15 mouse cellular contexts compared by ENCODE assay signal in the genomic region with DNA sequence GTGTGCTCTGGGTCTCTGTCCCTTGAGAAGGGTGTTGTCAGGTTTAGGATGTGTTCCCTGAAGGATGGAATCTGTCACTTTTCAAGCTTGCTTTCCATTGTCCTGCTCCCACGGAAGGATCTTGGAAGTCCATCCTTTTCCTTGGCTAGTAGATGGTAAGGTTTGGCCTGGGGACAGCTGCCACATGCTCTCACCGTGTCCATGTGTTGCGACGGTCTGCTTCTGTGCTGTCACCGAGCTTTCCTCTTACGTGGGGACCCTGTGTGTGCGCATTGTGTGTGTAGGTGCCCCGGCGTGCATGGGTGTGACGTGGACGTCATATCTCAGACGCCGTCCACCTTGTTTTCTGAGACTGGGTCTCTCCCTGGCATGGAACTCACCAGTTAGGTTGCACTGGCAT. TPM values are rescaled to one million over a fixed set of nuclear protein-coding genes. Genes with fewer than 3 reads are reported as not detected.
DNase-seq lines count a peak whose midpoint lies in the region; ATAC-seq and TF ChIP-seq lines count a peak whose summit lies in the region.
"Had no signal": no experiment of that assay in that cellular context is flagged by ENCODE, and none has a peak within 500 bp of the region (broad histone marks: within the 10 kb centered on the region; RNA-seq: fewer than 3 reads in every experiment).

No protein-coding gene starts in this region.

- 94% methylated on average over 13 of the region's 13 CpGs for WGBS in forebrain, embryonic 12.5 days
- 77% methylated on average over 13 of the region's 13 CpGs for WGBS in forebrain, postnatal 0 days
- WGBS in lung, postnatal 0 days: 84% methylated on average over 13 of the region's 13 CpGs
- WGBS in embryonic facial prominence, embryonic 14.5 days: 90% methylated on average over 13 of the region's 13 CpGs
- 92% methylated on average over 13 of the region's 13 CpGs for WGBS in stomach, embryonic 16.5 days

- DNase-seq in forebrain, postnatal 0 days: no peak
- DNase-seq in lung, postnatal 0 days (ENCODE audit: low spot score): no peak
- DNase-seq in lung, postnatal 14 days: no peak
- DNase-seq in embryonic facial prominence, embryonic 14.5 days (ENCODE audit: low spot score): no peak
- DNase-seq: heart, postnatal 36 days; kidney, adult 9 months; liver; lung, postnatal 10 days; right cerebral cortex, adult 18-20 months; thymus, adult 18-20 months had no signal

- H3K27me3 ChIP-seq in forebrain, embryonic 12.5 days: no peaks in the 10 kb centered on the region
- H3K27me3 ChIP-seq in forebrain, postnatal 0 days (ENCODE audit: insufficient read depth, low read length): no peaks in the 10 kb centered on the region
- H3K27me3 ChIP-seq in lung, postnatal 0 days (replicated peaks; ENCODE audit: insufficient read depth, low read length): no peaks in the 10 kb centered on the region
- no peaks in the 10 kb centered on the region for H3K27me3 ChIP-seq in embryonic facial prominence, embryonic 14.5 days (replicated peaks; ENCODE audit: control insufficient read depth, insufficient read depth, low read length)
- H3K27me3 ChIP-seq in stomach, embryonic 16.5 days (ENCODE audit: control insufficient read depth, insufficient read depth, low read length): no peaks in the 10 kb centered on the region
- H3K27me3 ChIP-seq: heart, embryonic 12.5 days had no signal

- H3K4me3 ChIP-seq in forebrain, embryonic 12.5 days (replicated peaks): no peak overlapping the region
- H3K4me3 ChIP-seq in forebrain, postnatal 0 days (ENCODE audit: low read depth, low read length): no peak overlapping the region
- no peak overlapping the region for H3K4me3 ChIP-seq in lung, postnatal 0 days (ENCODE audit: low read depth, low read length)
- no peak overlapping the region for H3K4me3 ChIP-seq in embryonic facial prominence, embryonic 14.5 days (ENCODE audit: low read depth, low read length)
- no peak overlapping the region for H3K4me3 ChIP-seq in stomach, embryonic 16.5 days (replicated peaks; ENCODE audit: low read length)
- H3K4me3 ChIP-seq: erythroblast, embryonic 14.5 days; heart, embryonic 12.5 days had no signal

- no peak for TF ChIP-seq EP300 in lung, postnatal 0 days (IDR thresholded peaks at IDR 0.05)

- peaks cover 27% of the 10 kb centered on the region for H3K4me1 ChIP-seq in forebrain, embryonic 12.5 days
- H3K4me1 ChIP-seq in forebrain, postnatal 0 days (ENCODE audit: insufficient read depth): peaks cover 16% of the 10 kb centered on the region
- H3K4me1 ChIP-seq in lung, postnatal 0 days (ENCODE audit: insufficient read depth, low read depth, low read length): peaks cover 6% of the 10 kb centered on the region; the same call in 1 of the 2 replicates
- peaks cover 15% of the 10 kb centered on the region for H3K4me1 ChIP-seq in embryonic facial prominence, embryonic 14.5 days (ENCODE audit: control insufficient read depth, insufficient read depth, low read length)
- H3K4me1 ChIP-seq in stomach, embryonic 16.5 days (ENCODE audit: control insufficient read depth, insufficient read depth, low read length): peaks cover 12% of the 10 kb centered on the region; the same call in 1 of the 2 replicates

- 0 out of 2 replicates have a peak, but pooled peaks have one; percentile 21 for ATAC-seq in forebrain, embryonic 12.5 days (ENCODE audit: low FRiP score)
- no peak for ATAC-seq in forebrain, postnatal 0 days
- 0 out of 2 replicates have a peak, but pooled peaks have one; percentile 2 for ATAC-seq in lung, postnatal 0 days
- no peak for ATAC-seq in embryonic facial prominence, embryonic 14.5 days (ENCODE audit: low read depth)
- no peak for ATAC-seq in stomach, embryonic 16.5 days (ENCODE audit: insufficient read depth, low FRiP score)
- no peak for ATAC-seq in erythroblast, adult 5-6 weeks (replicated peaks; ENCODE audit: low FRiP score, poor library complexity, severe bottlenecking)

- H3K36me3 ChIP-seq in forebrain, embryonic 12.5 days (replicated peaks): no peaks in the 10 kb centered on the region
- no peaks in the 10 kb centered on the region for H3K36me3 ChIP-seq in forebrain, postnatal 0 days (ENCODE audit: insufficient read depth)
- no peaks in the 10 kb centered on the region for H3K36me3 ChIP-seq in lung, postnatal 0 days (ENCODE audit: insufficient read depth, low read length)
- no peaks in the 10 kb centered on the region for H3K36me3 ChIP-seq in embryonic facial prominence, embryonic 14.5 days (ENCODE audit: control insufficient read depth, insufficient read depth, low read length)
- H3K36me3 ChIP-seq in stomach, embryonic 16.5 days (ENCODE audit: control insufficient read depth, insufficient read depth, low read length): no peaks in the 10 kb centered on the region
- H3K36me3 ChIP-seq: heart, embryonic 12.5 days had no signal

- H3K4me2 ChIP-seq in forebrain, embryonic 12.5 days: no peak overlapping the region
- H3K4me2 ChIP-seq in forebrain, postnatal 0 days (ENCODE audit: low read depth): no peak overlapping the region
- H3K4me2 ChIP-seq in lung, postnatal 0 days (replicated peaks; ENCODE audit: low read depth, low read length): no peak overlapping the region
- no peak overlapping the region for H3K4me2 ChIP-seq in embryonic facial prominence, embryonic 14.5 days (ENCODE audit: low read depth, low read length)
- H3K4me2 ChIP-seq in stomach, embryonic 16.5 days (ENCODE audit: low read depth, low read length): no peak overlapping the region
- H3K4me2 ChIP-seq: heart, embryonic 12.5 days had no signal

- no peak overlapping the region for H3K27ac ChIP-seq in forebrain, embryonic 12.5 days
- H3K27ac ChIP-seq in forebrain, postnatal 0 days (ENCODE audit: low read depth, low read length): no peak overlapping the region
- H3K27ac ChIP-seq in lung, postnatal 0 days (ENCODE audit: low read length): no peak overlapping the region
- peak overlapping the region; percentile 65 for H3K27ac ChIP-seq in embryonic facial prominence, embryonic 14.5 days (replicated peaks; ENCODE audit: low read depth, low read length)
- H3K27ac ChIP-seq in stomach, embryonic 16.5 days (ENCODE audit: low read length): peak overlapping the region; percentile 70

- H3K9ac ChIP-seq in forebrain, embryonic 12.5 days: no peak overlapping the region
- no peak overlapping the region for H3K9ac ChIP-seq in forebrain, postnatal 0 days
- no peak overlapping the region for H3K9ac ChIP-seq in lung, postnatal 0 days (replicated peaks; ENCODE audit: low read depth)
- H3K9ac ChIP-seq in embryonic facial prominence, embryonic 14.5 days (ENCODE audit: low read depth, low read length): no peak overlapping the region
- H3K9ac ChIP-seq in stomach, embryonic 16.5 days (ENCODE audit: low read length): no peak overlapping the region
- H3K9ac ChIP-seq: heart, embryonic 12.5 days had no signal

- no peak for TF ChIP-seq CTCF in forebrain, postnatal 0 days (IDR thresholded peaks at IDR 0.05; ENCODE audit: low read depth)
- TF ChIP-seq CTCF in lung, postnatal 0 days (IDR thresholded peaks at IDR 0.05): no peak

- no peaks in the 10 kb centered on the region for H3K9me3 ChIP-seq in forebrain, embryonic 12.5 days
- H3K9me3 ChIP-seq in forebrain, postnatal 0 days (ENCODE audit: low read length): no peaks in the 10 kb centered on the region
- no peaks in the 10 kb centered on the region for H3K9me3 ChIP-seq in lung, postnatal 0 days (ENCODE audit: low read length)
- no peaks in the 10 kb centered on the region for H3K9me3 ChIP-seq in embryonic facial prominence, embryonic 14.5 days (ENCODE audit: control insufficient read depth, low read length)
- H3K9me3 ChIP-seq in stomach, embryonic 16.5 days (replicated peaks; ENCODE audit: control insufficient read depth, low read length): no peaks in the 10 kb centered on the region
- H3K9me3 ChIP-seq: heart, embryonic 12.5 days had no signal

RNA-seq across cellular contexts. Expression of gene Tspan5, which starts 19.5 kb away (rescaled TPM):
- polyA plus RNA-seq in forebrain, embryonic 12.5 days (2016; fragmentation: Nextera tagmentation; extraction: Ambion mirVana): 61.5 and 62.4 TPM in 2 replicates
- total RNA-seq in forebrain, postnatal 0 days (2014; rRNA removed): 149 and 172 TPM in 2 replicates
- polyA plus RNA-seq in forebrain, postnatal 0 days (2015; fragmentation: Nextera tagmentation; extraction: Ambion mirVana): 96.8 and 123 TPM in 2 replicates
- polyA plus RNA-seq in lung, postnatal 0 days (2015; fragmentation: Nextera tagmentation; extraction: Ambion mirVana): 33.0 and 35.0 TPM in 2 replicates
- 38.7 and 40.6 TPM in 2 replicates for polyA plus RNA-seq in embryonic facial prominence, embryonic 14.5 days (2014; fragmentation: Nextera tagmentation; extraction: Ambion mirVana)
- 31.1 and 33.7 TPM in 2 replicates for polyA plus RNA-seq in stomach, embryonic 16.5 days (2015; fragmentation: Nextera tagmentation; extraction: Ambion mirVana)
- total RNA-seq in erythroblast, adult 5-6 weeks (2015; ENCODE audit: low replicate concordance): 1.5 and 4.8 TPM in 2 replicates
- 3.9 and 8.3 TPM in 2 replicates for total RNA-seq in erythroblast, adult 5-6 weeks (2017; ENCODE audit: low replicate concordance)

Comparison
In these comparisons a context has a peak if more than half of its experiments do, and no peak if none do; other contexts are left out.
1. ATAC-seq: peak in forebrain, embryonic 12.5 days (single experiment) and lung, postnatal 0 days (single experiment); none in forebrain, postnatal 0 days (single experiment), embryonic facial prominence, embryonic 14.5 days (single experiment), stomach, embryonic 16.5 days (single experiment) and erythroblast, adult 5-6 weeks (single experiment).
2. H3K27ac ChIP-seq: peak in embryonic facial prominence, embryonic 14.5 days (single experiment) and stomach, embryonic 16.5 days (single experiment); none in forebrain, embryonic 12.5 days (single experiment), forebrain, postnatal 0 days (single experiment) and lung, postnatal 0 days (single experiment).